In the genomic region with DNA sequence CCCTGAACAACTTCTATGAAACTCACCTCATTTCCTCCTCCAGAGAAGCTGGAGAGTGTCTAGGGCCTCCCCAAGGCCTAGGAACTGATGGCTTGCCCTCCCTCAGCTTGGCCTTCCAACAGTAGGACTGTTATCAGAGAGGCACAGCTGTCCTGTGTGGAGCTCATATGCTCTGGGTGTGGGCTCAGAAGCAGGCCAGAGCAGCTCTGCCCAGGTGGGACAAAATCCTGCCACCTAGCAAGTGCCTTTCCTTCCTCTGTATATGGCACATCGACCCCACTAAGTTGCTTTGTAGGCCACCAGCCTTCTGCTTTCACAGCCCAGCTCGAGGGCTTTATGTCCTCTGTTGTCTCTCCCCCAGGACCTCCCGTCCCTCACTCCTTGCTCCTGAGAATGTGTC, we compare ENCODE assay signal across 10 mouse cellular contexts. TPM values are rescaled to one million over a fixed set of nuclear protein-coding genes. Genes with fewer than 3 reads are reported as not detected.
DNase-seq lines count a peak whose midpoint lies in the region; ATAC-seq lines count a peak whose summit lies in the region.
"Had no signal": no experiment of that assay in that cellular context is flagged by ENCODE, and none has a peak within 500 bp of the region (broad histone marks: within the 10 kb centered on the region; RNA-seq: fewer than 3 reads in every experiment).

No protein-coding gene starts in this region.

- DNase-seq in heart, postnatal 36 days, result no peak
- DNase-seq in c-Kit-negative CD71-positive TER-119-positive erythroid progenitor cells, embryonic 14.5 days (ENCODE audit: low read depth, low spot score), result peak; percentile 83
- no peak for DNase-seq in layer of hippocampus, adult 18-20 months (ENCODE audit: low spot score in 2 of 2)
- no peak for DNase-seq in testis, postnatal 10 days (ENCODE audit: low spot score)
- DNase-seq: thymus, postnatal 25 days had no signal

- no peaks in the 10 kb centered on the region; the same call in 1 of the 2 replicates for H3K27me3 ChIP-seq in heart, embryonic 16.5 days (ENCODE audit: control insufficient read depth, insufficient read depth, low read length)
- no peaks in the 10 kb centered on the region for H3K27me3 ChIP-seq in intestine, embryonic 16.5 days (replicated peaks; ENCODE audit: control insufficient read depth, insufficient read depth, low read length)
- H3K27me3 ChIP-seq in hindbrain, embryonic 16.5 days (replicated peaks; ENCODE audit: control insufficient read depth, insufficient read depth, low read length), result no peaks in the 10 kb centered on the region

- H3K4me2 ChIP-seq in heart, embryonic 16.5 days (ENCODE audit: low read depth, low read length), result no peak overlapping the region
- no peak overlapping the region for H3K4me2 ChIP-seq in intestine, embryonic 16.5 days (ENCODE audit: low read depth, low read length)
- no peak overlapping the region for H3K4me2 ChIP-seq in hindbrain, embryonic 16.5 days (ENCODE audit: low read length)

- H3K36me3 ChIP-seq in heart, embryonic 16.5 days (ENCODE audit: control insufficient read depth, insufficient read depth), result no peaks in the 10 kb centered on the region
- H3K36me3 ChIP-seq in intestine, embryonic 16.5 days (ENCODE audit: control insufficient read depth, insufficient read depth, low read length), result no peaks in the 10 kb centered on the region
- H3K36me3 ChIP-seq in hindbrain, embryonic 16.5 days (ENCODE audit: control insufficient read depth, insufficient read depth, low read length), result no peaks in the 10 kb centered on the region

- H3K4me1 ChIP-seq in heart, embryonic 16.5 days (ENCODE audit: control insufficient read depth, insufficient read depth, low read length), result peaks cover 3% of the 10 kb centered on the region; the same call in 1 of the 2 replicates
- H3K4me1 ChIP-seq in intestine, embryonic 16.5 days (ENCODE audit: control insufficient read depth, insufficient read depth, low read length), result no peaks in the 10 kb centered on the region
- peaks cover 2% of the 10 kb centered on the region; the same call in 1 of the 2 replicates for H3K4me1 ChIP-seq in hindbrain, embryonic 16.5 days (ENCODE audit: control insufficient read depth, insufficient read depth, low read depth, low read length)

- intact Hi-C loops in heart, postnatal 36 days (cut with DNase I), result loop anchor here (10.0 kb wide), 1 partner anchor 350 kb away; no protein-coding TSS in a partner anchor

- H3K4me3 ChIP-seq in heart, embryonic 16.5 days (ENCODE audit: low read length), result no peak overlapping the region
- H3K4me3 ChIP-seq in intestine, embryonic 16.5 days (ENCODE audit: low read length), result no peak overlapping the region
- H3K4me3 ChIP-seq in hindbrain, embryonic 16.5 days (ENCODE audit: low read length), result no peak overlapping the region

- no peaks in the 10 kb centered on the region for H3K9me3 ChIP-seq in heart, embryonic 16.5 days (replicated peaks; ENCODE audit: control insufficient read depth, low read length)
- no peaks in the 10 kb centered on the region for H3K9me3 ChIP-seq in intestine, embryonic 16.5 days (ENCODE audit: control insufficient read depth, low read length)
- no peaks in the 10 kb centered on the region for H3K9me3 ChIP-seq in hindbrain, embryonic 16.5 days (ENCODE audit: control insufficient read depth, low read length)

- no peak overlapping the region for H3K9ac ChIP-seq in heart, embryonic 16.5 days (ENCODE audit: low read length)
- no peak overlapping the region for H3K9ac ChIP-seq in intestine, embryonic 16.5 days (ENCODE audit: low read depth, low read length)
- H3K9ac ChIP-seq in hindbrain, embryonic 16.5 days (ENCODE audit: low read depth, low read length), result no peak overlapping the region

- no peak overlapping the region for H3K27ac ChIP-seq in heart, embryonic 16.5 days (ENCODE audit: low read length)
- H3K27ac ChIP-seq in intestine, embryonic 16.5 days (ENCODE audit: low read length), result no peak overlapping the region
- H3K27ac ChIP-seq in hindbrain, embryonic 16.5 days (ENCODE audit: low read depth, low read length), result no peak overlapping the region

- ATAC-seq in heart, embryonic 16.5 days (replicated peaks; ENCODE audit: extremely low read depth, insufficient read depth, low FRiP score), result peak; percentile 39; the same call in 1 of the 2 replicates
- ATAC-seq in intestine, embryonic 16.5 days, result peak; percentile 82
- ATAC-seq in megakaryocyte-erythroid progenitor cell, adult 5-6 weeks (replicated peaks; ENCODE audit: low FRiP score, low TSS enrichment, poor library complexity, severe bottlenecking), result peak; percentile 88
- no peak for ATAC-seq in hindbrain, embryonic 16.5 days
- ATAC-seq: activated CD4-positive, CD25-positive, alpha-beta regulatory T cell, adult 4 months had no signal

- 89% methylated on average over 3 of the region's 3 CpGs for WGBS in heart, embryonic 16.5 days
- WGBS in intestine, embryonic 16.5 days, result 77% methylated on average over 3 of the region's 3 CpGs
- WGBS in hindbrain, embryonic 16.5 days, result 81% methylated on average over 3 of the region's 3 CpGs

RNA-seq across cellular contexts. Expression of gene Slc22a4, which starts 23.2 kb away (rescaled TPM):
- 1.1 and 1.2 TPM in 2 replicates for polyA plus RNA-seq in heart, embryonic 16.5 days (2015; fragmentation: Nextera tagmentation; extraction: Ambion mirVana)
- 1 to 10 TPM; 4.2 to 4.6 TPM for total RNA-seq in heart, postnatal 36 days (2021)
- polyA plus RNA-seq in intestine, embryonic 16.5 days (2015; fragmentation: Nextera tagmentation; extraction: Ambion mirVana), result 0.87 and 1.4 TPM in 2 replicates
- total RNA-seq in megakaryocyte-erythroid progenitor cell, adult 5-6 weeks (2014; fragmentation: Nextera tagmentation), result 8.4 and 11.5 TPM in 2 replicates
- 1.8 and 4.9 TPM in 2 replicates for total RNA-seq in megakaryocyte-erythroid progenitor cell, adult 5-6 weeks (2017)
- 1 to 10 TPM; 6.1 to 6.7 TPM for total RNA-seq in layer of hippocampus, adult 18-20 months (2021)
- 4.9 and 7.2 TPM in 2 replicates for polyA plus RNA-seq in hindbrain, embryonic 16.5 days (2015; fragmentation: Nextera tagmentation; extraction: Ambion mirVana)

RNA-seq across cellular contexts. Expression of gene Slc22a21, which starts 24.6 kb away (rescaled TPM):
- polyA plus RNA-seq in heart, embryonic 16.5 days (2015; fragmentation: Nextera tagmentation; extraction: Ambion mirVana), result 2.0 and 2.5 TPM in 2 replicates
- 1 to 10 TPM; 1.9 to 2.6 TPM for total RNA-seq in heart, postnatal 36 days (2021)
- 6.1 and 7.1 TPM in 2 replicates for polyA plus RNA-seq in intestine, embryonic 16.5 days (2015; fragmentation: Nextera tagmentation; extraction: Ambion mirVana)
- 1.5 and 4.3 TPM in 2 replicates for total RNA-seq in megakaryocyte-erythroid progenitor cell, adult 5-6 weeks (2014; fragmentation: Nextera tagmentation)
- total RNA-seq in megakaryocyte-erythroid progenitor cell, adult 5-6 weeks (2017), result 2.3 TPM in 1 of 2 replicates, not detected in the other
- 1 to 10 TPM; 1.0 to 1.3 TPM for total RNA-seq in layer of hippocampus, adult 18-20 months (2021)
- polyA plus RNA-seq in hindbrain, embryonic 16.5 days (2015; fragmentation: Nextera tagmentation; extraction: Ambion mirVana), result 4.0 and 5.1 TPM in 2 replicates
